Mouse (Mus musculus): ENCODE measurements around the gene Abcc12.

Abcc12 gene

DNA sequence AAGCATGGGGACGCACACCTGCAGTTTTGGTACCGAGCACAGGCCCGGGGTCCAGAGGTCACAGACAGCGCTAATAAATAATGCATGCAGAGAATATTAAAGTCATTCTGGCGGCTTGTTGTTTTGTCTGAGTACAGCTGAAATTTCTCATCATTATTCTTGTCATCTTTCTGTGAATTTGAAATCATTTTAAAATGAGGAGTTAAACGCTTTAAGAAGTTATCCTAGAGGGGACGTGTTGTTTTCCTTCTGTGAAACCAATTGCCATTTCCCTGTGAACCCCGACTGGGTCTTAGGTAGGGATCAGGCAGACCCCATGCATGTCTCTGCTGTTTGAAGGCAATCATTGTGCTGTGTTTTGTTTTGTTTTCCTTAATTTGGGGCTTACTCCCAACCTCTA is 2.9 kb downstream of the Abcc12 start:
- no peak for DNase-seq

DNA sequence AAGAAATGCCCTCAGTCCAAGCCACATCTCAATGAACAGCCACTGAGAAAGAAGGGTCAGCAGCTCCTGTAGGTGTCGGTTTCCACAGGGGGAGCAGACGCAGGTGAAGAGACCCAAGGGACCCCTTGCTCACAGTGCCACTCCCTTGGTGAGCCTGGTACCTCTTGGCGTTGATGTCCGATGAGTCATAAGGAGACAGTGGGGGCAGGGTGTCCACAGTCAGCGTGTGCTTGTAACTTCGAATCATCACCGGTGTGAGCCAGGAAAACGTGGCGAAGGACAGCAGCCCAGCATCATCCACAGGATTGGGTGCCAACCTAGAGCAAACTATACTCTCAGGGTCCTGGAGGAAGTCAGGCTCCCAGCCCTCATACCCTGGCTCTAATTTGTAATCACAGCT is 16.8 kb downstream of the Abcc12 start:
- no peak for DNase-seq

GRCm38 (mm10) chr8:86561737-86562136 is 18.7 kb downstream of the Abcc12 start:
- DNase-seq = no peak

GRCm38 (mm10) chr8:86560688-86561065 is 19.8 kb downstream of the Abcc12 start:
- DNase-seq = no peak

GRCm38 (mm10) chr8:86559947-86560687 is 20.4 kb downstream of the Abcc12 start:
- DNase-seq = no peak

- DNase-seq = no peak
These were observed 23.1 kb downstream of the Abcc12 start for GRCm38 (mm10) chr8:86557186-86558045.

DNA sequence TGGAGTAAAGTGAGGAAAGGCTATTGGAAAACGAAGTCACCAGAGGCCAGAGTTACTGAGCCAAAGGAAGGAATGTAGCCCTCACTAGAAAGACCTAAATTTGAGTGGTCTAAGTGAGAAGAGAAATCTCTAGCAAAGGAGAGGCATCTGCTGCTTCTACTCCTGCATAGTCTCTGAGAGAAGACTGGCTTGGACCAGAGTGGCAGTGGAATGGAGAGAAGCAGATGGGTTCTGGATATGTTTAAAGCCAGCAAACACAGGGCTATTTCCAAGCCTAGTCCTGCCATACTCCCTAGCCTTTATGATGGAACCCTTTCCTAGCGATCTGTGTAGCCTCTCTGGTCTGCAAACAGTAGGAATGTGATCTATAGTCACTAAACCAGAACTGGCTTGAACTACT is 24.9 kb downstream of the Abcc12 start:
- no peak for DNase-seq

DNA sequence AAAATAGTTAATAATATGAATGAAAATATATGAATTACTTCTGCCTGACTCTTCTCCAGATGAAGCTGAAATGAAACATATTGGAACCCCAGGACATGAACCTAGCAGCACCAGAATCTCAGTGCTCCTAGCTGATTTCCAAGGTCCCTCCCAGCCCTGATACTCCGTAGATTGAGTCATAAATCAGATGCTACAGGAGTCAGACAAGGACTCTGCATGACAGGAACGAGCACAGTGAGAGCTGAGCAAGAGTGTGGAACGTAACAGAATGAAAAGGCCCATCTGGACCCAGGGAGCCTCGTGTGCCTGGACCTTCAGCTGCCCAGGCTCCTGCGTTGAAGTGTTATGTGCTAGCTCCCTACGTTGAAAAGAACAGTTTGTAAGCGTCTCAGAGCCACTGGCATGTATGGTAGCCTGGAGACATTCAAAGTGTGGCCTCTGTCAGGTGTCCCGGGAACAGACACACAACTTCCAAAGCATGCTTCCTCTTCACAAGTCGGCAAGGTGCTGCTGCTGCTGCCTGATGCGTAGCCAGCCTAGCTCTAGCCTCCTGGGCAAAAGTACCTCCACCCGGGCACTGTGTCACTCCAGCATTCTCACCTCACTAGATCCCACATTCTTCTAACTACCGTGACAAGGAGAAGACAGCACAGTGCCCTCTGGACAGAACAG is 26.1 kb downstream of the Abcc12 start:
- no peak for DNase-seq

DNA sequence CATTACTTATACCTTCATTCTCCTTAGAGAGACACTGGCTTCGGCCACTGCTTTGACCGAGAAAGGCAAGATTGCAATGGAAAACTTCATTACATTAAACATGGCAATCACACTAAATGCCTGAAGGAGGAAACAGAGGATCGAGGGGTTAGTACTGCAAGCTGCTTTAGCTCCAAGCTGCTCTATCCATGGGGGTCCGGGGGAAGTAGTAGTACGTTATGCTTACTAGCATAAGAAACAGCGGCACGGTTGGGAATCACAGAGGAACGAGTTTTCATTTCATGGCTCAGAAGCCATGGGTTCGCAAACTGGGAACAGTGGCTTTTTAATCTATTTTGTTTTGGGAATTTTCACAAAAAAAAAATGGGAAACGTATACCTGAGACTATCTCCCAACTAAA is 30.0 kb downstream of the Abcc12 start:
- DNase-seq = no peak

- no peak for DNase-seq
These were observed 34.5 kb downstream of the Abcc12 start for GRCm38 (mm10) chr8:86546001-86546400.

- no peak for DNase-seq
These were observed 39.6 kb downstream of the Abcc12 start for GRCm38 (mm10) chr8:86540906-86541305.

GRCm38 (mm10) chr8:86540376-86540775 is 40.1 kb downstream of the Abcc12 start:
- no peak for DNase-seq

GRCm38 (mm10) chr8:86536663-86536987 is 43.9 kb downstream of the Abcc12 start:
- no peak for DNase-seq

DNA sequence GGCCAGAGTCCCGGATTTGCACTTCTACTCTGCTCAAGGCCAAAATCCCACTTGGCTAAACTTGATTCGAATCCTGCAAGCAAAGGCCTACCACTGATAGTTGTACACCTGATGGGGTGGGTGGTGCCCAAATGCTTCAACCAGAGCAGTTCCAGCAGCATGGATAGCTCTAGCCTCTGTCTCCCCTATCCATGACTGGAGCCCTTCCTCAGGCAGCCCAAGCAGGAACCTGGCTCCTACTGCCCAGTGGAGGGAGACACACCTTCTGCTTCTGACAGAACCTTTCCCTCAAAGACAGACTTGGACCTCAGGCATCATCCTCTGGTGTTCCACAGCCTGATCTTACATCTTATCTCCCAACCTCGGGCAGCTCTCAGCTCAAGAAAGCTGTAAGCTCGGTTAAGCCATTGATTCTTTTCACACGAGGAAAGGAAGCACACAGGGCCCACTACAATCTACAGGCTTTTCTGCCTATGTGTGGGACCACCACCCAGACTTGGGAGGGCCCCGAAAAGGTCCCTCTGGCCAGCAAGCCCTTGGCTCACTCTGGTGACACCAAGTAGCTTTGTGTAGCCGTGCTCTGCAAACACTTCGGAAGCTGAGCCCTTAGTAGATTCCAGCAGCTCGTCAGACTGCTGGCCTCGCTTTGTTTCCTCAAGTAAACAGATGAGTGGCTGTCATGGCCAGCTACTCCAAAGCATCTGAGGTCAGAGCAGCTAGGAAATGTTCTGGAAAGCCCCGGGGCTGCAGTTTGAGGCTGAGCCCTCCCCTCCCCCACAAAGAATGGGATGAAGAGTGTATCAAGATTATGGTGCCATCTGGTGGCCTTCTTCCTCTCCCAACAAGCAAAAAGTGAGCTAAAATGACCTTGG is 44.5 kb downstream of the Abcc12 start:
- DNase-seq = peak; percentile 34

- no peak for DNase-seq
These were observed 45.4 kb downstream of the Abcc12 start for GRCm38 (mm10) chr8:86535068-86535560.

DNA sequence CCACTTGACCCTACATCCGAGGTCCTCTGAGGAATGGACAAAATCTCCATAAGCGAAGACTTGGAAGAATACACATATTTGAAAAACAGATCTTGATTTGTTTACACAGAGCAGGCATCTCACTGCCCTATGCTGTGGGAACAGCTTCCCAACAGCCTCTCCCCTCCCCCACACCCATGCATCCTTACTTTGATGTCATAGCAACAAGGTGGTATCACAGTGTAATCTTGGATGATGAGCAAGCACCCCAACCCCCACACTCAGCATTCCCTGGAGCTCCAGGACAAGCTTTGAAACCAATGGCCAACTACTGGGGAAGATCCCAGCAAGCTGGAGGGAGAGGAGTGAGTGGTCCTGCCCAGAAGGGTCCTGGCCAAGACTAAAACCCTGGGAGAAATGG is 50.8 kb downstream of the Abcc12 start:
- DNase-seq = no peak

DNA sequence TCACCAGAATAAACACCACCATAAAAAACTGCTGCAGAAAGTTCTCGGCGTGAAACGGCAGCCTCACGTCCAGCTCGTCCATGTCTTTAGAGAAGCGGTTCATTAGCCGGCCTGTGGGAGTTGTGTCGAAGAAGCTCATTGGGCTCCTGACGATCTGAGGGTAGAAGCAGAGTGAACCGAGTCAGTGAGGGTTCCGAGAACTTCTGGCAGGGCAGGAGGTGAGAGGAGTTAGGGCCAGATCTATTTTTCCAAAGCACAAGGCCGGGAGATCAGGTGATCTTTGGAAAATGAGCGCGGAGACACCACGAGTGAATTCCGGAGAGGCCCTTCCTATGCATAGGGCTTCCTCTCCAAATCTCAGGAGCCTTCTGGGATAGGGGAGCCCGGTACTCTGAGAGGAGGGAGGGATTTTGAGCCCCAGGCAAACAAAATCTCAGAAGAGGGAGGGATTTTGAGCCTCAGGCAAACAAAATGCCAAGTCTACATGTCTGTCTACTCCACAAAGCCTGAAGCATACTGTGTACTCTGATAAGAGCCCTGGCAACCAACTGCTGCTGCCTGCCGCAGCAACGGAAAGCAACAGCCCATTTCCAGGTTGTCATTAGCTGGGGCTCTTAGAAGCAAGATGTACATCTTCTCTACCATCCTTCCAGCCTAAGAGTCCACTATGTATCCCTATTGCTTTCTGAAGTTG is 53.0 kb downstream of the Abcc12 start:
- no peak for DNase-seq

- no peak for DNase-seq
These were observed 53.7 kb downstream of the Abcc12 start for GRCm38 (mm10) chr8:86526808-86527207.

DNA sequence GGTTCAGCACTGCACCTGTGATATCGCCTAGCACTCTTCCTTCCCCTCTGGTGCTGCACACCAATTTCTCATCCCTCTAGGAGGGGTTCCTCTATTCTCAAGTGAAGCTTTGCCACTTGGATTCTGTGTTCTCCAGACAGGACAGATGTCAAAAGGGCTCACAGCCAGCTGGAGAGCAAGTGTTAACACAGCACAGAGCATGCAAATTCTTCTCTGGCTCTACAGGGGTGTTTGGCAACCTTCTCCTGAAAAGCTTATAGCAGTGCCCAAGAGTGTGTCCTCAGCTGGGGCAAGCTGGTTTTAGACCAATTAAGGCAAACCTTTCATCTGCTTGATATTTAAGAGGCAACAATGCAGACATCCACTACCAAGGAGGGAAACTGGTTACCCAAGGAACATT is 66.3 kb downstream of the Abcc12 start:
- DNase-seq = no peak

DNA sequence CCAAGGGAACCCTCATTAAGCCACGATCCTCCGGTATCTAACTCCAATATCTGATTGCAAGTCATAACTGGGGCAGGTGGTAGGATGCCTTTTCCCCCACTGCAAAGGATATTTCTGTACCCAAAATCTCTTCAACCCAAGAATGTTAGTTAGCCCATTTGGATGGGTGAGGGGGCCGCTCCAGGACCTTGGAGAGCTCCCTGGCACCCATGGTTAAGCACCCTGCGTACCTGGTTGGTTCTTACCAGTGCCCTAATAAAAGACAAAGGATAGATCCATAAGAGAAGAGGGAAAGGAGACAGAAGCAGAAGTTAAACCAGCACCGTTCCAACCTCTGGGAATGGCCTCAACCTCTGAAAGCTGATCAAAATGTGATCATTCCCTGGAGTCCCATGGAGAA is 67.6 kb downstream of the Abcc12 start:
- DNase-seq = no peak

GRCm38 (mm10) chr8:86512131-86512792 is 68.2 kb downstream of the Abcc12 start:
- no peak for DNase-seq

DNA sequence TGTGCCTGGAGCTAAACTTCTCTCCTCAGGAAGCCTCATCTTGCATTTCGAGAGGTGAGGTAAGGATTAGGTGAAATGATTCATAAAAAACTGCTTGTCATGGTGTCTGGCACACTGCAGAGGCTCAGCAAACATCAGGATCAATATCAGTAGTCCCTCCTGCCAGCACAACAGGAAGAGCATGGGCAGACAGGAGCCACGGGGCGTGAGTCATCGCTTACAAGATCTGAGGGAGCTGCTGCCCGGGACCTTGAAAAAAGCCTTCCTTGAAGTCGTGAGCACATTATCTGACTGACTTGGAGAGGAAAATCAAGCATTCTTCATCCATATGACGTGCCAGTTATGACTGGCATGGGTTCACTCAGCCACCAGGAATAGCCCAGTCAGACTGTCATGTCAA is 79.1 kb downstream of the Abcc12 start:
- DNase-seq = no peak

Measured in thymus, postnatal 14 days (tissue).